Mouse (Mus musculus): ENCODE results near the gene Gm14597.
"Not testable (repeated sequence)": the region's sequence is repeated elsewhere in the genome, so short reads cannot be mapped to it uniquely, and the experiment has no call there.

The Gm14597 gene

GRCm38 (mm10) chrX:53607242-53608121 lies 1.3 kb downstream of the Gm14597 start, which contains the start of gene Rtl8c:
Gene Rtl8c, plus strand, starts transcription at chrX:53608032.
- Histone ChIP-seq H3K4me3 (replicated peaks; ENCODE audit: low read length) (peak within 1 kb of the TSS; percentile 26; the same call in 1 of the 2 replicates), H3K4me1 (replicated peaks; ENCODE audit: low read depth, low read length) (no peaks in the 10 kb centered on the region), H3K36me3 (ENCODE audit: insufficient read depth, low read length) (no peaks in the 10 kb centered on the region), H3K27me3 (ENCODE audit: insufficient read depth, low read length) (no peaks in the 10 kb centered on the region), H3K9me3 (ENCODE audit: low read length) (no peaks in the 10 kb centered on the region)
- TF ChIP-seq CTCF (conservative IDR thresholded peaks at IDR 0.05; ENCODE audit: low read length) = no peak
- no peak for TF ChIP-seq NANOG (IDR thresholded peaks at IDR 0.05; ENCODE audit: borderline replicate concordance, low read length)
- no peak for TF ChIP-seq POU5F1 (IDR thresholded peaks at IDR 0.05; ENCODE audit: borderline replicate concordance, low read length)

GRCm38 (mm10) chrX:53606176-53606575 lies 2.6 kb downstream of the Gm14597 start:
- not testable (repeated sequence) for H3K27me3 ChIP-seq (ENCODE audit: insufficient read depth, low read length); H3K36me3 ChIP-seq (ENCODE audit: insufficient read depth, low read length); H3K4me3 ChIP-seq (replicated peaks; ENCODE audit: low read length); H3K9me3 ChIP-seq (ENCODE audit: low read length); H3K4me1 ChIP-seq (replicated peaks; ENCODE audit: low read depth, low read length)

- not testable (repeated sequence) for H3K4me3 ChIP-seq (replicated peaks; ENCODE audit: low read length); H3K4me1 ChIP-seq (replicated peaks; ENCODE audit: low read depth, low read length); H3K36me3 ChIP-seq (ENCODE audit: insufficient read depth, low read length); H3K9me3 ChIP-seq (ENCODE audit: low read length); H3K27me3 ChIP-seq (ENCODE audit: insufficient read depth, low read length)
Observed at GRCm38 (mm10) chrX:53599993-53600392, 8.8 kb downstream of the Gm14597 start.

GRCm38 (mm10) chrX:53583404-53583803 lies 25.4 kb downstream of the Gm14597 start:
- not testable (repeated sequence) for H3K36me3 ChIP-seq (ENCODE audit: insufficient read depth, low read length); H3K27me3 ChIP-seq (ENCODE audit: insufficient read depth, low read length); H3K9me3 ChIP-seq (ENCODE audit: low read length); H3K4me3 ChIP-seq (replicated peaks; ENCODE audit: low read length); H3K4me1 ChIP-seq (replicated peaks; ENCODE audit: low read depth, low read length)

GRCm38 (mm10) chrX:53581407-53581806 lies 27.4 kb downstream of the Gm14597 start:
- not testable (repeated sequence) for H3K36me3 ChIP-seq (ENCODE audit: insufficient read depth, low read length); H3K4me1 ChIP-seq (replicated peaks; ENCODE audit: low read depth, low read length); H3K27me3 ChIP-seq (ENCODE audit: insufficient read depth, low read length); H3K9me3 ChIP-seq (ENCODE audit: low read length); H3K4me3 ChIP-seq (replicated peaks; ENCODE audit: low read length)

GRCm38 (mm10) chrX:53579311-53579710 lies 29.5 kb downstream of the Gm14597 start:
- H3K4me1 ChIP-seq (replicated peaks; ENCODE audit: low read depth, low read length) = no peaks in the 10 kb centered on the region

More at GRCm38 (mm10) chrX:53579311-53579710, 29.5 kb downstream of the Gm14597 start:
- no peak for TF ChIP-seq CTCF (conservative IDR thresholded peaks at IDR 0.05; ENCODE audit: low read length)
- no peak for TF ChIP-seq POU5F1 (IDR thresholded peaks at IDR 0.05; ENCODE audit: borderline replicate concordance, low read length)
- no peak for TF ChIP-seq NANOG (IDR thresholded peaks at IDR 0.05; ENCODE audit: borderline replicate concordance, low read length)
- Histone ChIP-seq H3K9me3 (ENCODE audit: low read length) (no peaks in the 10 kb centered on the region), H3K4me3 (replicated peaks; ENCODE audit: low read length) (no peak overlapping the region), H3K27me3 (ENCODE audit: insufficient read depth, low read length) (no peaks in the 10 kb centered on the region), H3K36me3 (ENCODE audit: insufficient read depth, low read length) (no peaks in the 10 kb centered on the region)
